Mouse (Mus musculus): Measurements from ENCODE around the gene Fstl4. TPM values are rescaled to one million over a fixed set of nuclear protein-coding genes. Genes with fewer than 3 reads are reported as not detected.

The Fstl4 gene
- 5.7 and 5.9 TPM in 2 replicates for polyA plus RNA-seq (2015; fragmentation: Nextera tagmentation; extraction: Ambion mirVana)

DNA sequence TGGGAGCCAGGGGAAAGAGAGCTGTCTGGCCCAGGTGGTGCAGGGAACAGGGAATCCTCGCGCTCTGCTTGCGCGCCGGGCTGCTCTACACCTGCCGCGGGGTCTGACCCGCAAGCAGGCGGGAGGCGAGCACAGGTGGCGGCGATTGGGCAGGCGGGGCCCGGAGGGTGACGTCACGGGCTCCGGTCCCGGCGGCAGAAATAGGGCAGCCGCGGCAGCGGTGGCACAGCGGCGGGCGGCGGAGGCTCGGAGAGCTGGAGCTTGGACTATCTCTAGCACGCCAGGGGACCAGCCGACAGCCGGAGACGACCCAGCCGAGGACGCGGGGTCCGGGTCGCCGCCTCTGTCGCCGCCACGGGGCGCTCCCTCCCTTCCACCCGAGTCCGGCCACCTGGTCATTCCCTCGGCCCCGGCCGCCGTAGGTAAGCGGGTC lies at the start of gene Fstl4:
Fstl4 (plus strand) TSS at position 174 of the 433 bp plus-strand sequence.
- Histone ChIP-seq H3K27me3 (replicated peaks; ENCODE audit: control insufficient read depth, insufficient read depth, low read length) (peaks cover 38% of the 10 kb centered on the region), H3K27ac (ENCODE audit: low read depth, low read length) (no peak within 1 kb of the TSS), H3K4me3 (ENCODE audit: low read depth, low read length) (peak within 1 kb of the TSS; percentile 59), H3K36me3 (ENCODE audit: control insufficient read depth, insufficient read depth) (no peaks in the 10 kb centered on the region), H3K4me2 (replicated peaks; ENCODE audit: low read depth) (peak within 1 kb of the TSS; percentile 95), H3K4me1 (replicated peaks; ENCODE audit: control insufficient read depth, insufficient read depth, low read length) (no peaks in the 10 kb centered on the region; the same call in 1 of the 2 replicates), H3K9me3 (ENCODE audit: control insufficient read depth) (no peaks in the 10 kb centered on the region), H3K9ac (ENCODE audit: low read depth, low read length) (peak within 1 kb of the TSS; percentile 45)
- TF ChIP-seq CTCF (IDR thresholded peaks at IDR 0.05; ENCODE audit: low read depth), result peak; percentile 4; the same call in 1 of the 2 replicates
- WGBS, result under 1% methylated on average over 38 of the region's 48 CpGs
- ATAC-seq, result peak; percentile 38; the same call in 1 of the 2 replicates

- Histone ChIP-seq H3K27me3 (replicated peaks; ENCODE audit: control insufficient read depth, insufficient read depth, low read length) (no peaks in the 10 kb centered on the region), H3K9ac (ENCODE audit: low read depth, low read length) (no peak overlapping the region), H3K4me1 (replicated peaks; ENCODE audit: control insufficient read depth, insufficient read depth, low read length) (no peaks in the 10 kb centered on the region), H3K4me2 (replicated peaks; ENCODE audit: low read depth) (no peak overlapping the region), H3K9me3 (ENCODE audit: control insufficient read depth) (no peaks in the 10 kb centered on the region), H3K36me3 (ENCODE audit: control insufficient read depth, insufficient read depth) (no peaks in the 10 kb centered on the region), H3K4me3 (ENCODE audit: low read depth, low read length) (no peak overlapping the region), H3K27ac (ENCODE audit: low read depth, low read length) (no peak overlapping the region)
- 79% methylated on average over 1 of the region's 1 CpGs for WGBS
- ATAC-seq, result no peak
- no peak for TF ChIP-seq CTCF (IDR thresholded peaks at IDR 0.05; ENCODE audit: low read depth)
Measured at GRCm38 (mm10) chr11:52718570-52718969, 45.9 kb upstream of the Fstl4 start.

DNA sequence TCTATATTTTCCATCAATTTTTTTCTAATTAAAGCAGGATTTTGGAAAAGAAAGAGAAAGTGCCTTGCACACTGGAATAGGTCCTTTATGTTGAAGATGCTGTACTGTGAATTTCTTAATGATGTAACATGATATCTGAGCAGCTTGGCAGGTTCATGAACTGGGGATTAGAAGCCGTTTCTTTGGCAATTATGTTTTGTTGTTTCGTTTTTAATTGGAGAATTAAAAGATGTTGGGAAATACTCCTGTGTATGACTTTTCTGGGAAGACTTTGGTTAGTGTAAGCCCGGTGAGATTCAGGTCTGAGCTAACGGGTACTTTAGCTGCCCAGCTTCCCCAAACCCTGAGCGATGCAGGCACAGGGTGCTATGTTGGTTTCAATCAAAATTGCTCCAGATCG lies 43.3 kb upstream of the Fstl4 start:
- no peak overlapping the region for H3K4me2 ChIP-seq (replicated peaks; ENCODE audit: low read depth)
- no peaks in the 10 kb centered on the region for H3K27me3 ChIP-seq (replicated peaks; ENCODE audit: control insufficient read depth, insufficient read depth, low read length)
- 81% methylated on average over 6 of the region's 6 CpGs for WGBS
- H3K4me3 ChIP-seq (ENCODE audit: low read depth, low read length), result no peak overlapping the region
- no peak for TF ChIP-seq CTCF (IDR thresholded peaks at IDR 0.05; ENCODE audit: low read depth)
- H3K27ac ChIP-seq (ENCODE audit: low read depth, low read length), result no peak overlapping the region
- no peaks in the 10 kb centered on the region for H3K36me3 ChIP-seq (ENCODE audit: control insufficient read depth, insufficient read depth)
- no peak overlapping the region for H3K9ac ChIP-seq (ENCODE audit: low read depth, low read length)
- no peak for ATAC-seq
- H3K9me3 ChIP-seq (ENCODE audit: control insufficient read depth), result no peaks in the 10 kb centered on the region
- H3K4me1 ChIP-seq (replicated peaks; ENCODE audit: control insufficient read depth, insufficient read depth, low read length), result no peaks in the 10 kb centered on the region

DNA sequence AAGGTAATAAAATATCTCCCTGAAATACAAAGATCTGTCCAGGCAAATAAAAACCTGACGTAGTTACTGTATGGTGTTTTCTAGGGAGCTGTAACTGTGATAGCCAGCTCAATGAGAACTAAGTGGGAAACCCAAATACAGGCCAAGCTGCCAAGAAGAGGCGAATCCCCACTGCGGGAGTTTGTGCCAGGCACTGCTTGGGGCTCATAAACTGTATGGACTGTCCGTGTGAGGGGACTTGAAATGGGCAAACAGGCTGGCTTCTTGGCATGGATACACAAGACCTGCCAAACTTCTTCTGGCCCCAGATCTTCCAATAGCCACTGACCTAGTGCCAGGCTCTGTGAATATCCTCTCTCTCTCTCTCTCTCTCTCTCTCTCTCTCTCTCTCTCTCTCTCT lies 41.7 kb upstream of the Fstl4 start:
- H3K4me1 ChIP-seq (replicated peaks; ENCODE audit: control insufficient read depth, insufficient read depth, low read length), result no peaks in the 10 kb centered on the region
- WGBS, result 90% methylated on average over 4 of the region's 4 CpGs
- no peak for ATAC-seq

DNA sequence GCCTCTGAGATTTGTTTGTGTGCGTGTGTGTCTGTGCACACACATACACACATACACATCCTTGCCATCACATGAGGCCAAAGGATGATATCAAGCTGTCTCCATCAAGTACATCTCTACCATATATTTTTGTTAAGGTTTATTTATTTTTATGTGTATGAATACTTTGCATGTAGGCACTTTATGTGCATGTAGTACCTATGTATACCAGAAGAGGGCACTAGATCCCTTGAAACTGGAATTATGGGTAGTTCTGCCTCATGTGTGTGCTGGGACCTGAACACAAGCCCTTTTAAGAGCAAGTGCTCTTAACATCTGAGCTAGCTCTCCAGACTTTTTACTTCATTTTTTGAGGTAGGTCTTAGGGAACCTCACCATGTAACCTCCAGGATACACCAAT lies 38.4 kb upstream of the Fstl4 start:
- TF ChIP-seq CTCF (IDR thresholded peaks at IDR 0.05; ENCODE audit: low read depth), result peak; percentile 55
- Histone ChIP-seq H3K27me3 (replicated peaks; ENCODE audit: control insufficient read depth, insufficient read depth, low read length) (no peaks in the 10 kb centered on the region), H3K9ac (ENCODE audit: low read depth, low read length) (no peak overlapping the region), H3K4me1 (replicated peaks; ENCODE audit: control insufficient read depth, insufficient read depth, low read length) (no peaks in the 10 kb centered on the region), H3K4me2 (replicated peaks; ENCODE audit: low read depth) (no peak overlapping the region), H3K9me3 (ENCODE audit: control insufficient read depth) (no peaks in the 10 kb centered on the region), H3K36me3 (ENCODE audit: control insufficient read depth, insufficient read depth) (no peaks in the 10 kb centered on the region), H3K4me3 (ENCODE audit: low read depth, low read length) (no peak overlapping the region), H3K27ac (ENCODE audit: low read depth, low read length) (no peak overlapping the region)
- WGBS, result 100% methylated on average over 1 of the region's 1 CpGs
- no peak for ATAC-seq

More for the DNA sequence above, 41.7 kb upstream of the Fstl4 start:
- Histone ChIP-seq H3K27me3 (replicated peaks; ENCODE audit: control insufficient read depth, insufficient read depth, low read length) (no peaks in the 10 kb centered on the region), H3K9me3 (ENCODE audit: control insufficient read depth) (no peaks in the 10 kb centered on the region), H3K4me3 (ENCODE audit: low read depth, low read length) (no peak overlapping the region), H3K27ac (ENCODE audit: low read depth, low read length) (no peak overlapping the region), H3K4me2 (replicated peaks; ENCODE audit: low read depth) (no peak overlapping the region), H3K9ac (ENCODE audit: low read depth, low read length) (no peak overlapping the region), H3K36me3 (ENCODE audit: control insufficient read depth, insufficient read depth) (no peaks in the 10 kb centered on the region)
- no peak for TF ChIP-seq CTCF (IDR thresholded peaks at IDR 0.05; ENCODE audit: low read depth)

GRCm38 (mm10) chr11:52728479-52728878 lies 36.0 kb upstream of the Fstl4 start:
- no peak for ATAC-seq
- Histone ChIP-seq H3K9me3 (ENCODE audit: control insufficient read depth) (no peaks in the 10 kb centered on the region), H3K36me3 (ENCODE audit: control insufficient read depth, insufficient read depth) (no peaks in the 10 kb centered on the region), H3K4me3 (ENCODE audit: low read depth, low read length) (no peak overlapping the region), H3K27ac (ENCODE audit: low read depth, low read length) (no peak overlapping the region), H3K27me3 (replicated peaks; ENCODE audit: control insufficient read depth, insufficient read depth, low read length) (no peaks in the 10 kb centered on the region), H3K4me1 (replicated peaks; ENCODE audit: control insufficient read depth, insufficient read depth, low read length) (no peaks in the 10 kb centered on the region), H3K9ac (ENCODE audit: low read depth, low read length) (no peak overlapping the region), H3K4me2 (replicated peaks; ENCODE audit: low read depth) (no peak overlapping the region)
- WGBS, result 79% methylated on average over 15 of the region's 15 CpGs
- TF ChIP-seq CTCF (IDR thresholded peaks at IDR 0.05; ENCODE audit: low read depth), result no peak

DNA sequence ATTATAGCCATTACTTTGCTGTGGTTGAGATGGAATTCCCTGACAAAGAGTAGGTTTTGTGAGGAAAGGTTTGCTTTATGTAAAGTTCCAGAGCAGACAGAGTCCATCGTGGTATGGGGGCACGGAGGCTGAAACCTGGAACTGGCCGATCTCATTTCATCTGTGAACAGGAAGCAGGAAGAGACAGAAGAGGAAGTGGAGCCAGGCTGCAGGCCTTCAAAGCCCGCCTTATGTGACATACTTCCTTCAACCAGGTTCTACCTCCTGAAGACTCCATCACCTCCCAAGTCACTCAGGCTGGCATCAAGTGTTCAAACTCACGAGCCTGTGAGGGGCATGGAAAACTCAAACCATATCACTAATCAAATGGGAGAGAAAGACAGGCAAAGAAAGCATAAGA lies 34.5 kb upstream of the Fstl4 start:
- H3K9ac ChIP-seq (ENCODE audit: low read depth, low read length), result no peak overlapping the region
- no peaks in the 10 kb centered on the region for H3K27me3 ChIP-seq (replicated peaks; ENCODE audit: control insufficient read depth, insufficient read depth, low read length)
- TF ChIP-seq CTCF (IDR thresholded peaks at IDR 0.05; ENCODE audit: low read depth), result no peak
- H3K4me2 ChIP-seq (replicated peaks; ENCODE audit: low read depth), result no peak overlapping the region
- H3K9me3 ChIP-seq (ENCODE audit: control insufficient read depth), result no peaks in the 10 kb centered on the region
- no peak overlapping the region for H3K4me3 ChIP-seq (ENCODE audit: low read depth, low read length)
- H3K27ac ChIP-seq (ENCODE audit: low read depth, low read length), result no peak overlapping the region
- WGBS, result 77% methylated on average over 5 of the region's 5 CpGs
- H3K4me1 ChIP-seq (replicated peaks; ENCODE audit: control insufficient read depth, insufficient read depth, low read length), result no peaks in the 10 kb centered on the region
- no peaks in the 10 kb centered on the region for H3K36me3 ChIP-seq (ENCODE audit: control insufficient read depth, insufficient read depth)
- no peak for ATAC-seq
